Mouse (Mus musculus) stomach, embryonic 16.5 days (tissue): ENCODE measurements at regions not wholly inside any gene's neighbourhood (a gene's known extent, or its start where the extent isn't known, plus 50 kb on each side); places are given as distances from the start of the nearest gene placed in this dataset.

Source experiments
- ATAC-seq: fragments of 200-750 bp; cut with Nextera tagmentation; 2 replicates; pipeline ENCODE4 v1.8.0; 2017; ENCODE audit warnings: moderate number of reproducible peaks, moderate TSS enrichment; ENCODE audit not compliant: insufficient read depth, low FRiP score
- H3K27ac ChIP-seq: fragments of 300-500 bp; sonication (generic); 2 replicates; pipeline ENCODE4 v1.5.1; 2014; ENCODE audit warnings: low read length
- H3K27me3 ChIP-seq: fragments of 300-500 bp; sonication (generic); 2 replicates; pipeline ENCODE4 v1.6.1; 2014; ENCODE audit warnings: low read length, control low read depth, mixed read lengths; ENCODE audit not compliant: control insufficient read depth, insufficient read depth
- H3K36me3 ChIP-seq: fragments of 300-500 bp; sonication (generic); 2 replicates; pipeline ENCODE4 v1.6.1; 2014; ENCODE audit warnings: low read length; ENCODE audit not compliant: control insufficient read depth, insufficient read depth
- H3K4me1 ChIP-seq: fragments of 300-500 bp; sonication (generic); 2 replicates; pipeline ENCODE4 v1.6.1; 2014; ENCODE audit warnings: low read length, control low read depth, mixed read lengths; ENCODE audit not compliant: control insufficient read depth, insufficient read depth
- H3K4me2 ChIP-seq: fragments of 300-500 bp; sonication (generic); 2 replicates; pipeline ENCODE4 v1.6.1; 2014; ENCODE audit warnings: low read depth, low read length, mixed read lengths
- H3K4me3 ChIP-seq: fragments of 300-500 bp; sonication (generic); replicated peaks from 2 replicates; pipeline ENCODE4 v1.5.1; 2014; ENCODE audit warnings: mild to moderate bottlenecking, low read length
- H3K9ac ChIP-seq: fragments of 300-500 bp; sonication (generic); 2 replicates; pipeline ENCODE4 v1.6.1; 2014; ENCODE audit warnings: low read length
- H3K9me3 ChIP-seq: fragments of 300-500 bp; sonication (generic); replicated peaks from 2 replicates; pipeline ENCODE4 v1.6.1; 2016; ENCODE audit warnings: low read length, control low read depth; ENCODE audit not compliant: control insufficient read depth
- WGBS: fragments of 180-500 bp; shearing (Covaris S2); extraction: QIAGEN DNeasy Blood & Tissue Kit; methylation state at CpG from one replicate; pipeline ENCODE4 v1.1.7; 2014; 5-methylcytosine and 5-hydroxymethylcytosine counted together

DNA sequence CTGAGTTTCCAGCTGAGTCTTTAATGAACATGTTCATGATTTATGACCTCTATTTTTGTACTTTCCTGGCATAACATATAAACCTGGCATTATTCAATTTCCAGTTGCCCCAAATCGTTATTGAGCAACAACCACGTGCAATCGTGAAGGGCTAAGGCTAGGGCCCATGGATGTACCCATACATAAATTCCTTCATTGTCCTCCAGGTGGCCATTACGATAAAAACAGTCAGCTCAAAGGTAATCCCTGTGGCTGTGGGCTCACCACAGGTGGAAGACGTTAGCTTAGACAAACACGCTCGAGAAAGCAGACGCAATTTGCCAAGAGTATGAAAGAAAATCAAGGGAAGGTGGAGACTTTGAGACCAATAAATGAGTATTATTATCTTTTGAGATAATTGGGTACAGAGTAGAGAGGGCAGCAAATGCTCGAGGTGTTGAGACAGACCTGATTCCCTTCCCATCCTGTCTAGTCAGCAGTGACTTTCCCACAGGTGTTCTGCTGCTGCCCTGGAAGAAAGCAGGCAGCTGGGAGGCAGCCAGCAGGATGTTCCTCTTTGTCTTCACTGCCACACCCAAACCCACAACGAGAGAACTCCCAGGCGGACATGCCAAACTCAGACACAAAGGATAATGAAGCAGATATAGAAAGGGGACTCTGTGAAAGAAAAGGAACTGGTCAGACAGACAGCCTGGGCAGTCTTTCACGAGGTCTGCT lies 2205.4 kb upstream of the Gm7489 start:
- H3K4me1 ChIP-seq, result no peaks in the 10 kb centered on the region
- no peak overlapping the region for H3K9ac ChIP-seq
- H3K36me3 ChIP-seq, result no peaks in the 10 kb centered on the region
- 45% methylated on average over 12 of the region's 12 CpGs for WGBS
- no peak overlapping the region for H3K27ac ChIP-seq
- H3K4me3 ChIP-seq, result no peak overlapping the region
- H3K4me2 ChIP-seq, result no peak overlapping the region
- no peaks in the 10 kb centered on the region for H3K9me3 ChIP-seq
- ATAC-seq, result no peak
- H3K27me3 ChIP-seq, result no peaks in the 10 kb centered on the region

DNA sequence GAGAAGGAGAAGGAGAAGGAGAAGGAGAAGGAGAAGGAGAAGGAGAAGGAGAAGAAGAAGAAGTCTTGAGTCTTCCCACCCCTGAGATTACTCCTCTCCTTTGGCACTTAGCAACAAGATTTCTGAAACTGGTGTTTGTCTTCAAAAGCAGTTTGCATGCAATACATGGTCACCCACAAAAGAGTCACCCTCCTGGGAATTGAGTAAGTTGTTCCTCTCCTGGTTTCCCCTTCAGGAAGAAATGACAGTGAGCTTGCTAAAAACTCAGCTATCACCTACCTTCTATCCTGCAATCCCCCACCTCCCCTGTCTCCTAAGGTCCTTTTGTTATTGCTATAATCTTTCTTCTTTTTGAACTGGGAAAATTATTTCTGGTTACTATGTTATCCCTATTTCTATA lies 2204.2 kb upstream of the Gm7489 start:
- Histone ChIP-seq H3K4me1 (no peaks in the 10 kb centered on the region), H3K9me3 (no peaks in the 10 kb centered on the region)
- ATAC-seq, result no peak

DNA sequence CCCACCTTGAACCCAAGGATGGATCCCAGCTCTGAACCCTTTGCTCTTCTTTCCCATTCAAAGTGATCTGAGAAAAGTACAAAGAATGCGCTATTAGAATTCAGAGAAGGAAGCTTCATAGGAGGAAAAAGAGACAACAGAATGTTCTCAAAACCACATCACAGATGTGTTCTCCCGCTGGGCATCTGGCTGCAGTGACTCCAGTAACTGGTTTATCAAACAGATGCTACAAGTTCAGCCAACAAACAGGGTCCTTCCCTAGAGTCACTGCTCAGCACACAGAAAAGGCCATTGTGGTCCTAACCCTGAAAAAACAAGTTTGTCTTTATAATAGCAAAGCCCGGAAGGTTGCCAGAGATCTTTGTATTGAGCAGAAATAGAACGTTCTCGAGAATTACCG lies 2203.5 kb upstream of the Gm7489 start:
- Histone ChIP-seq H3K36me3 (no peaks in the 10 kb centered on the region), H3K4me2 (no peak overlapping the region), H3K4me1 (no peaks in the 10 kb centered on the region), H3K4me3 (no peak overlapping the region), H3K27me3 (no peaks in the 10 kb centered on the region), H3K9me3 (no peaks in the 10 kb centered on the region), H3K27ac (no peak overlapping the region), H3K9ac (no peak overlapping the region)
- 80% methylated on average over 6 of the region's 6 CpGs for WGBS
- ATAC-seq, result no peak

More for the DNA sequence above, 2204.2 kb upstream of the Gm7489 start:
- Histone ChIP-seq H3K36me3 (no peaks in the 10 kb centered on the region), H3K27ac (no peak overlapping the region), H3K9ac (no peak overlapping the region), H3K27me3 (no peaks in the 10 kb centered on the region), H3K4me2 (no peak overlapping the region), H3K4me3 (no peak overlapping the region)

DNA sequence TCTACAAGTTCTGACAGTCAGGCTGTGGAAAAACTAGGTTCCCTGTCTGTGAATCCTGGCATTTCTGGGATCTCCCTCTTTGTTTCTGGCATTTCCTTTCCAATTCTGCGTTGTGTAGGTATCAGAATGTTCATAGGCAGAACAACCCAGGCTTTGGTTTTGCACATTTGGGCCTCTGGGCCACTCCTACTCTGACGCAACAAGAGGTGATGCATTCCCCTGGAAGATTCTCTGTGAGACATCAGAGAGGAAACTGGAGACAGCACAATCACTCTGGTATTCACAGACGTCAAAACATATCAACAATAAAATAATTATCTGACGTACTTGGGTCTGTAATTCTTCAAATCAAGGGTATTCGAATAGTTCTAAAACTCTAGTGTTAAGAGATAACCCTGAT lies 2202.4 kb upstream of the Gm7489 start:
- no peak for ATAC-seq

DNA sequence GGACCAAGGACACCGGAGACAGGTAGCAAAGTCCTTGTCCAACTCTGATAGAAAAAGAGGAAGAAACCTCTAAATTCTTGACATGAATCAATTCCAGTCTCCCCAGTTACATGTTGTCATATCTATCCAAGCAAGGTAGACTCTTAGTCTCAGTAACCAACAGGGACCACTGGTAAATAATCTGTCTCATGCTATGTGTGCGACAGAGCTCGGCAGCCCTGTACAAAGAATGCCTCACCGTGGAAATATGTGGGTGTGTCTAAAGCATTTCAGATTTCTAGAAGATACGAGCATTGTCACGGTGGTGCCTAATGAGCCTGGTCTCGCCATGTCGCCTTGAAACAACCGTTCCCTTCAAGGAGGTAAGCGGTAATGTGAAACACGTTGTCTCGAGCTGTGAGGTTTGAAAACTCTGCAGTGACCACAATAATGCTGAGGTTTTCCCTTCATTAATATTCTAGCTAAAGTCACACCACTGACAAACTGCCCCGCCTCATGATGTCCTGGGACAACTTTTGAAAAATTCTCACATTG lies 2197.6 kb upstream of the Gm7489 start:
- Histone ChIP-seq H3K9ac (no peak overlapping the region), H3K27me3 (no peaks in the 10 kb centered on the region), H3K4me1 (no peaks in the 10 kb centered on the region), H3K4me2 (no peak overlapping the region), H3K4me3 (no peak overlapping the region), H3K27ac (no peak overlapping the region), H3K36me3 (no peaks in the 10 kb centered on the region), H3K9me3 (no peaks in the 10 kb centered on the region)
- WGBS, result 78% methylated on average over 13 of the region's 13 CpGs
- no peak for ATAC-seq

More for the DNA sequence above, 2202.4 kb upstream of the Gm7489 start:
- H3K4me2 ChIP-seq, result no peak overlapping the region
- 62% methylated on average over 5 of the region's 5 CpGs for WGBS
- H3K4me1 ChIP-seq, result no peaks in the 10 kb centered on the region
- H3K9ac ChIP-seq, result no peak overlapping the region
- no peaks in the 10 kb centered on the region for H3K27me3 ChIP-seq
- no peaks in the 10 kb centered on the region for H3K9me3 ChIP-seq
- H3K36me3 ChIP-seq, result no peaks in the 10 kb centered on the region
- H3K27ac ChIP-seq, result no peak overlapping the region
- no peak overlapping the region for H3K4me3 ChIP-seq

DNA sequence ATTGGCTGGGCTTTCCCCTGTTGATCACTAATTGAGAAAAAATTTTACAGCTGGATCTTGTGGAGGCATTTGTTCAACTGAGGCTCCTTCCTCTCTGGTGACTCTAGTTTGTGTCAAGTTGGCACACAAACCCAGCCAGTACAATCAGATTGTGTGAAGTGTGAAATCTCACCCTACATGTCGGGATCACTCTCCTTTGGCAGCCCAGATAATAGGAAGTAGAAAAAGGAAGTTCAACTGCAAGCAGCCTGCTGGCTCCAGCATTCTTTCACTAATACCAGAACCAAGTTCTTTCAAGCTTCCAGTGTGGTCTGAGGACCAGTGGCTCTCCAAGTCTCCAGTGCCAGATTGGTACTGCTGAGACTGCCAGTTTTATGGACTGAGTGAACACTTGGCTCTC lies 2195.2 kb upstream of the Gm7489 start:
- H3K9ac ChIP-seq, result no peak overlapping the region
- no peak overlapping the region for H3K27ac ChIP-seq
- ATAC-seq, result no peak
- H3K4me1 ChIP-seq, result no peaks in the 10 kb centered on the region
- no peaks in the 10 kb centered on the region for H3K27me3 ChIP-seq
- no peak overlapping the region for H3K4me2 ChIP-seq
- no peaks in the 10 kb centered on the region for H3K36me3 ChIP-seq
- no peaks in the 10 kb centered on the region for H3K9me3 ChIP-seq
- no peak overlapping the region for H3K4me3 ChIP-seq
- 67% methylated on average over 1 of the region's 1 CpGs for WGBS

DNA sequence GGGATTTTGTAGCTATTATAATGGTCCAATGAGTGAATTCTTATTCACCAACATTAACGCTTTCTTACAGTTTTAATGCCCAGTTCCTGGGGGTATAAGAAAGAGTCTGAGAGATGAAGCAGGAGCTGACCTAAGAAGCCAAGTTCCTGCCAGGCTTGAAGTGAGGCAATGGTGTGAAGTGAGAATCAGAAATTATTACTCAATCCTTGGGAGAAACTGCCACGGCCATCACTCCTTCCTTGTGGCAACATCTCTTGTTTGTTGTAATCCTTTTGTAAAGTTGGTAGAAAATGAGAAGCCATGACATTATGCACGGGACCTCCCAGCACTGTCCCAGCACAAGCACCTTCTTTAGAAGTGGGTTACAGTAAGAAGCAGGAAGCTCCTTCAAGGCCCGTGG lies 2192.0 kb upstream of the Gm7489 start:
- no peak overlapping the region for H3K27ac ChIP-seq
- no peaks in the 10 kb centered on the region for H3K27me3 ChIP-seq
- no peak overlapping the region for H3K4me3 ChIP-seq
- H3K36me3 ChIP-seq, result no peaks in the 10 kb centered on the region
- no peak overlapping the region for H3K4me2 ChIP-seq
- no peaks in the 10 kb centered on the region for H3K9me3 ChIP-seq
- no peak overlapping the region for H3K9ac ChIP-seq
- 87% methylated on average over 4 of the region's 4 CpGs for WGBS
- H3K4me1 ChIP-seq, result no peaks in the 10 kb centered on the region
- ATAC-seq, result no peak

DNA sequence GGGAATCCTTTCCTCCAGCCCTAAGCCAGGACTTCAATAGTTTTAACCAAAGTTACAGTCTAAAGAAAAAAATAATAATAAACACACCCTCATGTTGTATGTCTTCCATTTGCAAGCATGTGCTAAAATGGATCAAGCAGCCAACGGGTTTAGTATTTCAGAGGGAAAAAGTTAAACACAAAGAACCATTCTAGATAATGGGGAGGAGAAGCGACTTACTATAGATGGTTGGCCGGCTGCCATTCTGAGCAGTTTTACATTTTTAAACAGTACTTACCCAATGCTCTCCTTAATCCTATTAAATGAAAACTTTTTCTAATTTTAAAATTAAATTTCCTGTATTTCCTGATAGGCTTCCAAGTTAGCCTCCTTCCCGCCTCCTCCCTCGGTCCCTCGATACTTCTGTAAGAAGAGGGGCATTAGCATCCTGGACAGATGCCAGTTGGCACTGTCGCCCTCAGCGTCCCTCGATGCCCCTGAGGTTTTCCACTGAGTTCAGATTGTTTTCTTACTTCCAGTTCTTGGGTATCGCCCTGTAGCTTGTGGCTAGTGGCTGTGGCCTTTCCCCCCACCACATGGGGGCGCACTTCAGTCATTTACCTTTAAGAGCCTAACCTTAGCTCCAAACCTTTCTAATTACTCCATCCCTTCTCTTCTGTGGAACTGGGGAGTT lies 2188.2 kb upstream of the Gm7489 start:
- no peaks in the 10 kb centered on the region for H3K4me1 ChIP-seq
- H3K9me3 ChIP-seq, result no peaks in the 10 kb centered on the region
- no peaks in the 10 kb centered on the region for H3K27me3 ChIP-seq
- WGBS, result 37% methylated on average over 11 of the region's 11 CpGs
- peak; percentile 17; the same call in 1 of the 2 replicates for ATAC-seq
- no peak overlapping the region for H3K27ac ChIP-seq
- no peak overlapping the region for H3K4me3 ChIP-seq
- H3K36me3 ChIP-seq, result no peaks in the 10 kb centered on the region
- H3K9ac ChIP-seq, result no peak overlapping the region
- no peak overlapping the region for H3K4me2 ChIP-seq

DNA sequence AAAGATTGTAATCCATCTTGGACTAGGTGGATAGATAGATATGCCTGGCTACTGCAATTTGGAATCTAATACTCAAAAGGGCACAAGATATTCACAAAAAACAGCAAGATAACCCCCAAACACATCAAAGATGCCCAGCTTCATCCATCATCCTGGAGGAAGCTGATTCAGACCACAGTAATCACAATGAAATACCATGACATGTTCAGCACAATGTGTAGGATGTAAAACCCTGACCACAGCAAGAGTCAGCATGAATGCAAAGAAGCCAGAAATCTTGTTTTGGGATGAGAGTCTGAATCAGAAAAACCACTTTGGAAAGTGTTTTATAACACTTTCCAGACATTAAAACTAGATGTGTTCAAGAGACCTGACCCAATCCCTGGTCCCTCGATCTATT lies 2180.5 kb upstream of the Gm7489 start:
- Histone ChIP-seq H3K9ac (no peak overlapping the region), H3K4me1 (no peaks in the 10 kb centered on the region), H3K4me2 (no peak overlapping the region), H3K4me3 (no peak overlapping the region), H3K27me3 (no peaks in the 10 kb centered on the region), H3K9me3 (no peaks in the 10 kb centered on the region), H3K36me3 (no peaks in the 10 kb centered on the region), H3K27ac (no peak overlapping the region)
- WGBS, result 93% methylated on average over 1 of the region's 1 CpGs
- no peak for ATAC-seq
